Mouse (Mus musculus) common myeloid progenitor, adult 5-6 weeks (primary cell): ENCODE measurements around the gene Glb1l2. TPM values are rescaled to one million over a fixed set of nuclear protein-coding genes. Genes with fewer than 3 reads are reported as not detected.

Experiments
- ATAC-seq: replicated peaks from 2 replicates; pipeline ENCODE4 v1.8.0; 2016; ENCODE audit warnings: low read depth, mild to moderate bottlenecking, moderate TSS enrichment, inconsistent platforms; ENCODE audit not compliant: poor library complexity, severe bottlenecking
- total RNA-seq: library from RNA; stranded (forward); fragments of 200-1000, 187-1606 nt; gene quantifications from 2 replicates; pipeline ENCODE4 v1.2.3, GENCODE M21; 2017

The Glb1l2 gene
- total RNA-seq, 1 experiment from 2014 or later, result not detected

DNA sequence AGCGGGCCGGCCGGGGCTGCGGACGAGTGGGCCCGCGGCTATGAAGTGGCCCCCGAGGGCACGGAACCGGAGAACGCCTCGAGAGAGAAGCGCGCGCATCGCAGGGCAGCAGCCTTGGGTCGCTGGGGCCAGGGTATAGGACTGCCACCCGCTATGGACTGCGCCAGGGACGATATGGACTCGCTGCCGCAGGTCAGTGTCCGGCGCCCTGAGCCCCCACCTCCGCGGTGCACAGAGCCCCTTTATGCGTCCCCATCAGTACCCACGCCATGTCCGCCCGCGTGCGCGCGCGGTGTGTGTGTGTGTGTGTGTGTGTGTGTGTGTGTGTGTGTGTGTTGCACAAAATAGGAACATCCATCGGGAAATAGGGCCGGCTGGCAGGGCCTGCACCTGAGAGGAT, 72.3 kb downstream of the Glb1l2 start:
- ATAC-seq, result no peak

DNA sequence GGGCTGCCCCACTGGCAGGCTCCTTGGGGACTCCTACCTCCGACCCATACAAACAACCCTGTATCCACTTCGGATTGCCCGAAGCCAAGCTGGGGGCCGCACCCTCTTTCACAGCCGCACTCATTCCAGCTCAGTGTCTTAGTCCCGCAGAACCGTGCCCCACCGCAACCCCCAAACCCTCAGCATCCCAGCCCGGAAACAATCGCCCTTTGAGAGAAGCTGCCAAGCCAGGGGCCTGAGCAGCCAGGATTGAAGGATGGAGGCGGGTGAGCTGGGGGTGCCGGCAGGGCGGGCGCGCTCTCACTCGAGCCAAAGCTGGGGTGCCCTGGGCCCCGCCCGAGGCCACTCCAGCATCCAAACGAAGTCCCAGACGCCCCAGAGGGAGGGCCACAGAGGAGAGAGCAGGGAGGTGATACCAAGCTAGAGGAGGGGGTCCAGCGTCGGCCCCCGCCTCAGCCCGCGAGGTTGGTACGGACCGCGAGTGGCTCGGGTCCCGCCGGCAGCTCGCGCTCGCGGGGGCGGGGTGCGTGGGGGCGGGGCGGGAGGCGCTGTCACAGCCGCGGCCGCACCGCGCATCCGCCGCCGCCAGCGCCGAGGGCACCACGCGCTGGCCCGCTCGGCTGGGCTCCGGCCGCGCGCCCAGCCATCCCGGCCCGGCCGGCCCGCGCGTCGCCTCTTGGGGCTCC, 72.9 kb downstream of the Glb1l2 start, which contains the start of gene B3gat1:
TSS of gene B3gat1 (plus strand) at position 523 of the 686 bp plus-strand sequence.
- no peak for ATAC-seq

DNA sequence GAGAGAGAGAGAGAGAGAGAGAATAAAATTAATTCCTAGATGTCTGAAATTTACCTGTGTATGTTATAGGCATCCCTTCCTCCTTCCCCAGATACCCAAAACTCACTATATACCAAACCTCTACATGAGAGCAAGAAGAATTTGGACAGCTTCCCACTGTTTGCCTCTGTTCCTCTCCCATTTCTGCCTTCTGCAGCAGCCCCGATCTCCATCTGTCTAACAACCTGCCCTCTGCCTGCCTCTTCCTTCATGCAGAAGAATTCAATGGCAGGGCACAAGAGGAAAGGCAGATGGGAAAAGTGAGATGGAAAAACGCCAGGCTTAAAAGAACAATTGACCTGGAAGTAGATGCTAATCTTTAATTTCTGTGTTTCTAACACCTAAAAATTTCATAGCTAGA, 77.7 kb downstream of the Glb1l2 start:
- no peak for ATAC-seq

DNA sequence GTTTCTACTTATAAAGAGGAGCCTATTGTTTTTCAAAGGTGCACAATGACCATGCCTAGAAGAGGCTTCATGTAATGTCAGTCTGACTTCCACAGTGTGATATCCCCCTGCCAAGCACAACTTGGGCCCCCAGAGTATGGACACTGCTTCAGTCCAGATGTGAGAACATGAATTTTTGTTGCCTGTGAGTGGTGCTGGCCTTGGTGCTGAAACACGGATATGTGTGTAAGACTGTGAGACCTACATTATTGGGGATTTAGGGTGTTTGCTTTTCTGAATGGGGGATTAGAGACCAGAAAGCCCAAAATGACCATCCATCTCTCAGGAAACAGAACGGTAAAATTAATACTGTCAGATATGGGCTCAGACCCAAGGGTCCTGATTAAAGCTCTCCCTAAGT, 78.8 kb downstream of the Glb1l2 start:
- no peak for ATAC-seq

DNA sequence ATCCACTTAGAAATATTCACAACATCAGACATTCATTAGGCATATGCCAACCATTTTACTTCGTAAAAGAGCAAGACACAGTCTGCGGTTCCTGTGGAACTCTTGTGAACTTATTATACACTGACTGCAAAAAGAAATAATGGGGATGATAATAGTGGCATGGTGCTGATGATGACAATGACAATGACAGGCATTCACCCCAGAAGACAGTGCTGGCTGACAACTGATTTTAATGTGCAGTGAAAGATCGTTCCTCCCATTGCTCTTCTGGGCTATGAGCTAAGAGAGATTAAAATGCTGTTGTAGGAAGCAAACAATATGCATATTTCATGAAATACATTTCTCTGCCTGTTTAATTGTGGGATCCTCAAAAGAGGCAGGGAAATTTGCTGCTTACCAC, 80.6 kb downstream of the Glb1l2 start:
- no peak for ATAC-seq

DNA sequence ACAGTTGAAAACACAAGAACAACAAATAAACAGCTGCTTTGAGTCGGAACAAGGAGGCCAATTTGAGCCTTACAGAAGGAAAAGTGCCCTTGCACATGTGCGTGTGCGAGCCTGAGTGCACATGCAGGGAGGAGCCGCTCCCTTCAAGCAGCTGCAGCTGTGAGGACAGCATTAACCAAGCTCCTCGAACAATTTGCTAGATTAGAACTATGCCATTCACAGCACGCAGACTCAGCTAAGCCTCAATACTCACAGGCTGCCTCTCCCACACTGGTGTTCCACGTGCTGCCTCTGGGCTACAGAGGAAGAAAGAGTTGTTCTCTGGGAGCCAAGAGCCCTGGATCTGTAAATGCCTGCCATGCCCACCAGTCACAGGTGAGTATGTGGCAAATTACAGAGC, 84.5 kb downstream of the Glb1l2 start:
- no peak for ATAC-seq

DNA sequence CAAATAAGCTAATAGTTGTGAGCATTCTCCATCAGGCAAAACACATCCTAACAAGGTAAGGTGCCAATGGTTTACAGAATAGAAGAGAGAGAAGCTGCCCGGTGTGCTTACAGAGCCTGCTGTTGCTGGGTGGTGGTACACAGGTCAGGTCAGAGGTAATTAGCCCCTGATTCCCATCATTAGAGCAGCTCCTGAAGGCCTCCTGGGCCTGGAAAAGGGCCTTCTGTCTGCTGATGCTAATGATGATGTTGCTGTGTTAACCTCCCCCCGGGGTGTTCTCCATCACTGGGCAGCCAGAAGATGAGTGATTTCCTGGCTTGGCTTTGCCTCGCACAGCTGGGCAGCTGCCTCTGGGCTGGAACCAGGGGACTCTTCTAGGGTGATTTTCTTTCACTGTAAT, 87.9 kb downstream of the Glb1l2 start:
- ATAC-seq, result no peak

Other genes starting within 250 kb of the Glb1l2 start
- not detected in 2 replicates for gene B3gat1, start 72.7 kb downstream of the Glb1l2 start, total RNA-seq
- gene Glb1l3, start 54.4 kb upstream of the Glb1l2 start, total RNA-seq, result not detected in 2 replicates
- gene Gm1110, start 116.6 kb upstream of the Glb1l2 start, total RNA-seq, result not detected in 2 replicates
- 9.4 and 9.8 TPM in 2 replicates for gene Acad8, start 193.1 kb upstream of the Glb1l2 start, total RNA-seq
- 63.2 and 110 TPM in 2 replicates for gene Thyn1, start 193.2 kb upstream of the Glb1l2 start, total RNA-seq
- 29.3 and 37.8 TPM in 2 replicates for gene Vps26b, start 223.6 kb upstream of the Glb1l2 start, total RNA-seq
- 52.3 and 64.8 TPM in 2 replicates for gene Ncapd3, start 223.7 kb upstream of the Glb1l2 start, total RNA-seq